Mouse (Mus musculus) monocyte, adult 2 months (primary cell): Measurements from ENCODE around the gene Daw1.

Experiments
- DNase-seq, 2 experiments: peaks; one replicate each; pipeline ENCODE4 v3.0.0; 2022; ENCODE audit warnings: low spot score in 2 of 2, low read depth in 1 of 2

Daw1 gene

GRCm38 (mm10) chr1:83159603-83160002 is at the start of gene Daw1:
TSS of gene Daw1 (plus strand) at chr1:83159752.
- no peak for DNase-seq

- no peak for DNase-seq
Observed at GRCm38 (mm10) chr1:83110992-83111391, 48.6 kb upstream of the Daw1 start.

DNA sequence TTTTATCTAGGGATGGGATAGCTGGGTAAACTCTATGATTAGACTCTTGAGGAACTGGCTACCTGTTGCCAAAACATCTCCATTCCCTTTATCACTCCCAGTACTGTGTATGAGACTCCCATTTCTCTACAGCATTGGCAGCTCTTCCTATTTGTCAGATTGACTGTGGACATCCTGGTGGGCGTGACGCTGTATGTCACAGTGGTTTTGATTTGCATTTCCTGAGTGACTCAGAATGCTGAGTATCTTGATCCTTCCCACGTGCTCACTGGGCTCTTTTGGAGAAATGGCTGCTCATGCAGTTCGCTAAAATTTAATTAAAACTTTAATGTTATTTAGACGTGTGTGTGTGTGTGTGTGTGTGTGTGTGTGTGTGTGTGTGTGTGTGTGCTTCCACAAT is 47.8 kb upstream of the Daw1 start:
- no peak for DNase-seq

DNA sequence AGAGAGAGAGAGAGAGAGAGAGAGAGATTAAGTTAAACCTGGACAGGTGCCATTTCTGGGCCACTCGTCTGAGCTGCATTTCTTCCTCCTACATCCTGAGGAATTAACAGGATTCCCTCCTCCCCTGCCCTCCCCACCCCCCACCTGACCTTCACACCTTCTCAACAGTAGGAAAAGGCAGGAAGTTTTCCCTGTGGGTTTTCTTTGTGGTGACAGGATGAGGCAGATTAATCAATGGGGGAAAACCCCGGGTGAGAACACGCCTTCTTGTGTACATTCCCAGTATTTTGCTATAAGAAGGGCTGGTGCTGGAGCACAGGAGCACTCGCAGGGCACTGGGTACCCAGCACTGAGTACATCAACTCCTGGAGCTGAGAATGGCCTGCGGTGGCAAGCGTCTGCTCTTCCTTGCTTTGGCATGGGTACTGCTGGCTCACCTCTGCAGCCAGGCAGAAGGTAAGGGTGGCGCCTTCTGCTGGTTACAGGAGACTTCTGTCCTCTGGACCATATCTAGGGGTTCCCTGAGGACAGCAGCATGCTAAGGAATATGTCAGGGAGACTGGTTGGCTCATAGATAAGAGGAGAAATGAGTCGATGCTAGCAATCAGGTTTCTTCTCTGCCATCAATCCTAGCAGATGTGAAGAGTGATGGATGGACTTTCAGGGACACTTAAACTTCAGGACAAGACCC is 43.0 kb upstream of the Daw1 start, which contains the start of gene Ccl20:
Ccl20 (plus strand) TSS at position 320 of the 691 bp plus-strand sequence.
- DNase-seq: no peak

- DNase-seq: no peak
Observed at GRCm38 (mm10) chr1:83117217-83117616, 42.3 kb upstream of the Daw1 start.

- no peak for DNase-seq
Observed at GRCm38 (mm10) chr1:83117661-83118060, 41.9 kb upstream of the Daw1 start.

DNA sequence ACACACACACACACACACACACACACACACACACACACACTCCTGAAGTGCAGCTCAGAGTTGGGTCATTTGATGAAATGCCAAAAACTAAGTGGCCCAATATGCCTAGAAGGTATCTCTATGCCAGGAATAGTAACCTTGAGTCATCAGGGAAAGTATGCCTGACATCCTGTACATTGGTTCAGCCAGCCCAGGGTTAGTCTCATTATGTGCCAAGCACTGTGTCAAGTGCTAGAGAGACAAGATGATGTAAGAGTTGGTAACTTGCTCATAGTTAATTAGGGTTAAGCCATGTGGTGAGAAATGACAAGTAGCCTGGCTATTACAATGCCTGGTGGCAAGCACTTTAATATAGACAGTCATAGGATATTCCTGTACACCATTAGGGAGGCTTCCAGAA is 39.6 kb upstream of the Daw1 start:
- DNase-seq: no peak

DNA sequence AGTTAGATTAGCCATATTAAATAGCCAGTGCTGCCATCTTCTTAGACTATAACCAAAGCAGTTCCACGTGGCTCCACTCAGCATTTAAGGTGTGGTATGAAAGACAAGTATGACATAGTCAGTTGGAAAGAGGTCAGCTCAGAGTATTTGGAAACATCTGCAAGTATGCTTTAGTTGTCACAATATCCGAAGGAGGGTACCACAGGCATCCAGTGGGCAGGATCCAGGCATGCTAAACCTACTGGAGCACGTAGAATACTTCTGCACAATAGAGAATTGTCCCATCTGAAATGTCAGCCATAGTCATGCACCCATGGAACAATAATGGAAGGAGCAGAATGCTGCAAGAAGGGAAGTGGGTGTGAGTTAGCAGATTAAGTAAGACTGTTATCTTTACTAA is 39.2 kb upstream of the Daw1 start:
- DNase-seq: no peak

- no peak for DNase-seq
Observed at GRCm38 (mm10) chr1:83123201-83123600, 36.4 kb upstream of the Daw1 start.

DNA sequence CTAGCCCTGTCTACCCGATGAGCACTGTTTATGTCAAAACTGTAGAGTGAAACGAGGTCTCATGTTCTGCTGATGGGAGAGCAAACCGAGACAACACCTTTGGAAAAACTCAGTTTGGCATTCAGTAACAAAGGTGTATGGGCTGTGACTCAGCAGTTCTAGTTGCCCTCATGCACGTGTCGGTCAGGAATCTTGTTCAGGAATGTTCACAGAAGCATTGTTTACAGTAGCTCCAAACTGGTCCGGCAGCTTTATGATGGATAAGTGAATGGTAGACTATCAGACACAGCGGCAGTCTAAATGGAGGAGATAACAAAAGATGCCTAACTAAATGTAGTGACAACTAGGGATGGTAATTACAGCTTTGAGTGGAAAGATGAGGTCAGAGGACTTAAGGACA is 23.7 kb upstream of the Daw1 start:
- no peak for DNase-seq

DNA sequence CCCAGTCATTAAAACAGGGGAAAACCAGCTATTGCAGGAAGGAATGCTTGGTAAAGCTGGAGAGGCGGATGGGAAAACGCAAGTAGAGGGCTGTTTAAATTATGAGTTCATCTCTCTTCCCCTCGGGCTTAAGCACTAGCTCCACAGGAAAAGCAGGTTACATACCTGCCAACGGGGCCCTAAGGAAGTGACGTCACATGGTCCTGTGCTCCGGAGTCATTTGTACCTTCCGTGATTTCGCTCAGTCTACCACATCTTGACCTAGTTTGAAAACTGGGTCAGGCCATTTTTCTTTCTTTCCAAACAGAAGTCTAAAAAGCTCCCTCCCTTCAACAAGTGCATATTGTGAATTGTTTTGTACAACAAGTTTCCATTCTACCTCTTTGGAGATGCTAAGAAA is 21.7 kb upstream of the Daw1 start:
- no peak for DNase-seq

GRCm38 (mm10) chr1:83138721-83139120 is 20.8 kb upstream of the Daw1 start:
- DNase-seq: no peak

GRCm38 (mm10) chr1:83141510-83141909 is 18.0 kb upstream of the Daw1 start:
- no peak for DNase-seq

- no peak for DNase-seq
Observed at GRCm38 (mm10) chr1:83142055-83142454, 17.5 kb upstream of the Daw1 start.

DNA sequence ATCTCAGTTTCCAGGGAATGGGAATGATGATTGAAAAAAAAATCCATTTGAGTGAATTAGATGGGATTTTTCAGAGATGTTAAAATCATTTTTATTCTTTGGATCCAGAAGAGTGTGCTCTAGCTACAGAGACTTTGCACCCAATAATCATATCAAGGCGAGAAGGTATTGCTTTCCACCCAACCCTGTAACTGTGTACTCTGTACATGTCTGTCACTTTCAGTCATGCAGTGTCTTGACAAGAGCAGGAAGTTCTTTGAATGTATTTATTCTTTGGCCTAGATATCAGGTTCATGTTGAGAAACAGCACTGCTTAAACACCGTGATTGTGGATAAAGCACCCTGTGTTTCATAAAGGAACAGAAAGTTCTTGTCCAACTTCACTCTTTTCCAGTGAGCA is 13.0 kb upstream of the Daw1 start:
- no peak for DNase-seq

GRCm38 (mm10) chr1:83150227-83150626 is 9.3 kb upstream of the Daw1 start:
- no peak for DNase-seq

DNA sequence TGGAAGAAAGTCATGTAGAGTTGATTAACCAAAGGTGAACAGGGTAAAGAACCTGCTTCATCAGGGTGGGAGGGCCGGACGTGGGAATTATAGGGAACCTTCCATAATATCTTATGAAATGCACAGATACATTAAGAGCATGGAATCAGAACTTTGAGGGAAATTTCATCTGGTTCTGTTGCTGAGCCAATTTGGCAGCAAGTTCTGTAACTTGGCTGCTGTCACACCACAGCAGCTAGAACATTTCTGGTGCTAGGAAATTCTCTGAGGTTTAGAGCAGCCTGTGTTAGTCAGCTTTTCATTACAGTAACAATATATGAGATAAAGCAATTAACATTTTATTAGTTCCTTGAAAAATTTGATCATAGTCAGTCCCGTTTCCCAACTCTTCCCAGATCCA is 6.6 kb upstream of the Daw1 start:
- DNase-seq: no peak

DNA sequence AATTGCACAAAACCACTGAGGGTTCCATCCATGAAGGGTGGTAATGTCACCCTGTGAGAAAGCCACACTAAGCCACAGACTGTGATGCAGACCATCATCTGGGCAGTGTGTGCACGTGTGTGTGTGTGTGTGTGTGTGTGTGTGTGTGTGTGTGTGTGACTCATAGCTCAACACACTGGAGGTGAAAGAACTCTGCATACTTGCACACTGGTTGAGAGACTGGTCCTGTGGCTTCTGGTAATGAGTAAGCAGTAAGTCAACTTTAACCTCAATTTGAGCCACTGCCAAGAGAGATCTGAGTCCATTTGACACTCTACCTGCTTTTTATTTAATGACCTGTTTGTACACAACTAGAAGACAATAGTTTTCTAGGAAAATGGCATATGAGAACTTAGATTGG is 2.7 kb upstream of the Daw1 start:
- no peak for DNase-seq

DNA sequence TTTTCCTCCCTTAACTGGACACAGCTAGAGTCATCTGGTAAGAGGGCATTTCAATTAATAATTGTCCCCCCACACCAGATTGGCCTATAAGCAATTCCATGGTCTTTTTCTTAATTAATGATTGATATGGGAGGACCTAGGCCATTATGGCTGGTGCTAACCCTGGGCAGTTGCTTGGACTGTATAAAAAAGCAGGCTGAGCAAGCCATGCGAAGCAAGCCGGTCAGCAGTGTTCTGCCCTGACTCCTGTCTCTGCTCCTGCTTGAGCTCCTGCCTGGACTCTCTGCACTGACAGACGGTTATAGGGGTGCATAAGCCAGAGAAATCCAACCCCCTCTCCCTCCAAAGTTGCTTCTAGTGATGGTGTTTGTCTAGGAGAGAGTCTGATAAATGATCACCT is 2.1 kb downstream of the Daw1 start:
- DNase-seq: no peak

GRCm38 (mm10) chr1:83164027-83164426 is 4.5 kb downstream of the Daw1 start:
- no peak for DNase-seq

GRCm38 (mm10) chr1:83169158-83169557 is 9.6 kb downstream of the Daw1 start:
- no peak for DNase-seq

DNA sequence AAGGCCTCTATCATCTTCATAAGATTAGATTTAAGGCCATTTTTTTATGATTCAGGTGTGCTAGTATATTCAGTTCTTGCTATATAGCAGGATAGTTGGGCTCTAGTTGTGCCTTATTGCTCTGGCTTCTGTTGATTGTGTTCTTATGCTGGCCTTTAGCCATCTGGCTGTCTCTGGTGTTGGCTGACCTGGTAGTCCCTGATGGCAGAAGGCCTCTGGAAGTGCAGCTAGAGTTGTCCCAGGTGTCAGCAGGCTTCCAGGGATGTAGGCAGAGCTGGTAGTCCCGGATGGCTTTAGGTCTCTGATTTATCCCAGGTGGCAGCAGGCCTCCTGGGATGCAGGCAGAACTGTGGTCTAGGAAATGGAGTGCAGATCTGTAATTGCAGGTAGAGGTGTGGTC is 16.4 kb downstream of the Daw1 start:
- DNase-seq: no peak

- no peak for DNase-seq
Observed at GRCm38 (mm10) chr1:83179531-83179930, 20.0 kb downstream of the Daw1 start.

DNA sequence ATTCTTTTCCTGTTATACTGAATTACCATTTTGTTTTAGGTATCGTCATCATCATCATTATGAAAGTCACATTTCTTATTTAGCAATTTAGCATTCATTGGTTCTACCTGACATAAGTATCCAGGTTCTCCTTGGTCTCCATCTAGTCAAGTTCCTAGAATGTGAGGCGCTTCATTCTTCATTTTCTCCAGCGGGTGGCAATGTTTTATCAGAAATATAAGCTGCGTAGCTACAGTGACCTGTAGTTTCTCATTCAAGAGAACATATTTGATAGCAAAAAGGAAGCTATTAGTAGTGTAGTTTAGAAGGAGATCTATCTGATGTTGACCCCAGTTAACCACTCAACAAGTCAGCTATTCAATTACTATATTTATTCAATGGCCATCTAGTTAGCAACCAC is 21.9 kb downstream of the Daw1 start:
- DNase-seq: no peak
